Mouse (Mus musculus): ENCODE data around the gene Bcl11a.
A peak's percentile ranks its signal among the peaks of the same experiment; 100 is the strongest.

Bcl11a gene

GRCm38 (mm10) chr11:24133928-24134327 lies 56.1 kb downstream of the Bcl11a start:
- DNase-seq, result no peak

DNA sequence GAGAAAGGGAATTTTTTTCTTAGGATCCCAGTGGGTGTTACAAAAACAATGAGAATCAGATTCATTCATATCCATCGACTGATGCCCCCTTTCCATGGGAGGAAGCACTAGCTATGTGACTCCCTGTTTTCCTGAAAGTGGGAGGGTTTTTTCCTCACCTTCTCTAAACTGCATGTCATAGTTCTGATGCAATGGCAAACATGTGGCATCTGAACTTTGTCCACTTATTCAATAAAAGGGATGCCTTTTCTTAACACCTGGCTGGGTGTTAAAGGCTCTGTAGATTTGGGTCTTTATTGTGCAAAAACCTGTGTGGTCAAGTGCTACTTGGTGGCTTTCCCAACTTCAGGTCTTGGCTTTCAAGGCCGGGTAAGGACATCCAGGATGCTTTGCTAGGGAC lies 57.4 kb downstream of the Bcl11a start:
- no peak for DNase-seq

GRCm38 (mm10) chr11:24136084-24136785 lies 58.4 kb downstream of the Bcl11a start:
- DNase-seq, result no peak

GRCm38 (mm10) chr11:24137891-24138290 lies 60.0 kb downstream of the Bcl11a start:
- DNase-seq, result no peak

DNA sequence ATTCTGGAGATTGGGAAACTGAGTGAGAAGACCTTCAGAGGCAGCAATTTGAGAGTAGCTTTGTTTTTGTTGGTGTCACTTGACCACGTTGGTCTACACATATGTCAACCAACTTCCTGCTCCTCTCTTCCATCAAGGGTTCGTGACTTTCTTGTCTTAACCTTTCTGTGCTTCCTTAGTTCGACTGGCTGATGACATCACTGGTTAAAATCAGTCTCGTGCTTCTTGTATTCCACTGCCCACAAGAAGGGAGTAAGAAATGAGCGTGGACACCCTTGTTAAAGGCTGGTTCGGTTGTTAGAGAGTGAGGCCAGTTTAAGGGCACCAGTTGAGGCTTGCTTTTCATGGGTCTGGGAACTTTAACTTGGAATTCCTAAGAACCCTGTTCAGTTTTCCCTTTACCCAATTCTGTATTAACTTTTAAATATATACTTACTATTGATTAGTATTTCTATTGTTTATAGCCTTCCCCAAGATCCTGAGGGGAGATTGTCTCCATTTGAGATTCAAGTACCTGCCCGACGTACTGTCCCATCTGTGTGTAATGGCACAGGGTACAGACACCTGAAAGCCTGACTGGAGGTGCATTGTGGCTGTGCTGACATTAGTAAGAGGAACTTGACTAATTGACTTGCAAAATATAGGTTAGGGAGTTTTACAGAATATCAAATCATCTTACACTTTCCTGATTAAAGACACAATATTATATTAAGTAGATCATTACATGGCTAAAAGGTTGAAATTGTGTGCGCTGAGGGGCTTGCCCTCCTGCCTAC lies 60.9 kb downstream of the Bcl11a start:
- DNase-seq, result no peak

DNA sequence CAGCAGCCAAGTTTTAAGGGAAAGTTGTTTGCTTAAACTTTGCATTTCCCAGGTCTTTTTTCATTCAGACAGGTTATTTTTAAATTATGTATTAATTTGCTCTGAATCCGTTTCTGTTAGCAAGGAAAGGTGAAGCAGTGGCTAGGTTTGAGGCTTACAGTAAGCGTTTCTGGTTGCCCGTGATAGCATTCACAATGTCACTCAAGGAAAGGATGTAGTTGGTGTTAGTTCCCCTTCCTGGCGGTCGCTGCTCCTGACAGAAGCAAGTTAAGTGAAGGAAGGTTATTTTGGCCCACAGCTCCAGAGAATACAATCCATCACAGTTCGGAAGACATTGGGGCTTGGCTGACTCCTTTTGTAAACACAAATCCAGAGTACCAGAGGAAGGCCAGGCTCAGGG lies 61.6 kb downstream of the Bcl11a start:
- no peak for DNase-seq

- no peak for DNase-seq
Measured at GRCm38 (mm10) chr11:24139952-24140351, 62.1 kb downstream of the Bcl11a start.

- no peak for DNase-seq
Measured at GRCm38 (mm10) chr11:24140948-24141347, 63.1 kb downstream of the Bcl11a start.

GRCm38 (mm10) chr11:24141479-24142251 lies 63.8 kb downstream of the Bcl11a start:
- DNase-seq, result no peak

GRCm38 (mm10) chr11:24142316-24142715 lies 64.5 kb downstream of the Bcl11a start:
- no peak for DNase-seq

GRCm38 (mm10) chr11:24144159-24144946 lies 66.5 kb downstream of the Bcl11a start:
- peak; percentile 48 for DNase-seq

GRCm38 (mm10) chr11:24146034-24146433 lies 68.2 kb downstream of the Bcl11a start:
- DNase-seq, result peak; percentile 37

DNA sequence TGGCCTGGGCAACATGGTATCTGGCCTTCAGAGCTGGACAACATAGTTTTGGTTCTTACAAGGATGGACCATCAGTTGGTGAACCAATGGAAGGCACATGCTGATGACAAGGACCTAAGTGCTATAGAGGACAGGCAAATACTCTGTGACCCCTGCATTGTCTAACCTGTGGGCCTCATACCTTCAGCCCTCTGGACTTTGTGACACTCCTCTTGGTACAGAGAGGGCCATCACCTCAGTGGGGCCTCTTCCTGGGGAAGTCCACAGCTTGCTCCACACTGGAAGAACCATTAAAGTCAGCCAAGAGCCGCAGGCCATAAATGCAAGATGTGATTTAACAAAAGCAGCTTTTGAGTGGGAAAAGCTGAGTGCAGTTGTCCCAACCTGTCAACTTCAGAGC lies 68.6 kb downstream of the Bcl11a start:
- no peak for DNase-seq

DNA sequence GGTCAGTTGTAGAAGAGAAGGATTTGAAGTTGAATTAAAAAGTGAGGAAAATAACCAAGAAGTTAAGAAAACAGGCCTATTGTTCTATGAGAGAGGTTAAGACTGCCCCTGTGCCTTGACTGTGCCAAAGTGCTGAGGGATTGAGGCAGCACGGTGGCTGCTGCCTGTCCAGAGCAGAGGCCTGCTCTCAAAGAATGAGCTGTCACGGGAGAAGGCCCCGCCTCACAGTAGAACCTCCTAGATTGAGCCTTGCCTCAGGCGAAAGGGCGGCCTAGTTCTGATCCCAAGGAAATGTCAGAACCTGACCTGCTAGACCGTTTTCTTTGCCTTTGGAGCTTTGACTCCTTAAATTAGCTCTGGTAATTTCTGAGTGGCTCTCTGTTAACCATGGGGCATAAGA lies 69.8 kb downstream of the Bcl11a start:
- DNase-seq, result no peak

GRCm38 (mm10) chr11:24148545-24148944 lies 70.7 kb downstream of the Bcl11a start:
- no peak for DNase-seq

DNA sequence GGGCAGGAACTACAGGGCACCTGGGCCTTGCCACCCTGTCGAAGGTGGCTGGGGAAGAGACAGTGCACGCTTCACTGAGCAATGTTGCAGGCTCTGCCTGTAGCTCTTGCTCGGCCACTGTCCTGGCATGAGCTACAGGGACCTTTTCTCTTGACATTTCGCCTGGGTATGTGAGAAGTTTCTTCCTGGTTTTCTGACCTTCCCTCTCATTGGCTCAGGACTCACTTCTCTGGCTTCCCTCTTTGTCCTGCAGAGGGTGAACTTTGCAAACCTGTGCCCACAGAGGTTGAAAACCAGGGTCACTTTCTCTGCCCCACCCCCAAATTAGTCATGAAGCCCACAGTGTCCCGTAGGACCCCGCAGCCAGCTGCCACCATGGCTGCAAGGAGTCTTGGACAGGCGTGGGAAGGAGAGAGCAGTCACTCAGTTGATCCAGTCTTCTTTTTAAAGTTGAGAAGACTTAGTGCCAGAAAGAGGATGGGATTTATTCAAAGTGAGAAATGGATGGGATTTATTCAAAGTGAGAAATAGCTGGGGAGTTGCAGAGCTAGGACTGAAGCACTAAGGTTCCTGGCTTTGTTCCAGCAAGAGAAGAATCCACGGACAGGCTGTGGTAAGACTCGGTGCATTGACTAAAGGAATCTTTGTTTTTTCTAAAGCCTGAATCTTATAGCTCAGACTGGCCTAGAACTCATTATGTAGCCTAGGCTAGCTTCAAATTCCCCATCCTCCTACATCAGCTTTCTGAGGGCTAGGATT lies 71.8 kb downstream of the Bcl11a start:
- no peak for DNase-seq

- no peak for DNase-seq
Measured at GRCm38 (mm10) chr11:24152076-24152784, 74.4 kb downstream of the Bcl11a start.

DNA sequence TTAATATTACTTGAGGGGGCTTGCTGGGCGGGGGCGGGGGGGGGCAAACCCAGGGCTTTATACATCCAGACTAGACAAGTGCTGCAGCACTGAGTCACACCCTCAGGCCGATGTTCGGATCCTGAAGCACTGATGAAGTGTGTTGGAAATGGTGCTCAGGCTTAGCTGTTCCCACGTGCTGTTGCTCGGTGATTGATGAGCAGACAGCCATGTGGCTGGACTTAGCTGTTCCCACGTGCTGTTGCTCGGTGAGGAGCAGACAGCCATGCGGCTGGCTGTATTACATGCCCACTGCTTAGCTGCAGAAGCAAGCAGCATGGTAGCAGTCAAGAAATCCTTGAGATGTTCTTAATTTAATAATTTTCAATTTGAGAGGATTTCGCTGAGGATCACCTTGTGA lies 75.2 kb downstream of the Bcl11a start:
- no peak for DNase-seq

- no peak for DNase-seq
Measured at GRCm38 (mm10) chr11:24158026-24158425, 80.2 kb downstream of the Bcl11a start.

DNA sequence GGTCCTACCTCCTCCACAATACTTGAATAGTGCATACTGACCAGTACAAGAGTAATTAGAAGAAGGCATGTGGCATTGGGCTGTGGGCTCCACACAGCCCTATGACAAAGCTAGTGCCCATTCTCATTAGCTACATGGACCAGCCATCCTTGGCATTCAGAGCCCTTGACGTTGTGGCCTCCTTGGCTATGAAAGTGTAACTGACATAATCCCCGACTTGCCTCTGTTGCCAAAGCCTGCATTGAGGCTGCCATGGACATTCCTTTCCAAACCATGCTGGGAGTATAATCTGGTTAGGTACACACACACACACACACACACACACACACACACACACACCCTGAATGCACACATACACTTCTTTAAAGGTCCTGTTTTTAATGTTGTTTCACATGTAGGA lies 81.8 kb downstream of the Bcl11a start:
- DNase-seq, result no peak

GRCm38 (mm10) chr11:24161458-24161857 lies 83.6 kb downstream of the Bcl11a start:
- DNase-seq, result no peak
